Mouse (Mus musculus): ENCODE measurements around the gene Ccs. TPM values are rescaled to one million over a fixed set of nuclear protein-coding genes. Genes with fewer than 3 reads are reported as not detected.
A peak's percentile ranks its signal among the peaks of the same experiment; 100 is the strongest.
"Not testable (repeated sequence)": the region's sequence is repeated elsewhere in the genome, so short reads cannot be mapped to it uniquely, and the experiment has no call there.

The Ccs gene
- 34.6 and 37.9 TPM in 2 replicates for polyA plus RNA-seq (2016; fragmentation: Nextera tagmentation; extraction: Ambion mirVana)

DNA sequence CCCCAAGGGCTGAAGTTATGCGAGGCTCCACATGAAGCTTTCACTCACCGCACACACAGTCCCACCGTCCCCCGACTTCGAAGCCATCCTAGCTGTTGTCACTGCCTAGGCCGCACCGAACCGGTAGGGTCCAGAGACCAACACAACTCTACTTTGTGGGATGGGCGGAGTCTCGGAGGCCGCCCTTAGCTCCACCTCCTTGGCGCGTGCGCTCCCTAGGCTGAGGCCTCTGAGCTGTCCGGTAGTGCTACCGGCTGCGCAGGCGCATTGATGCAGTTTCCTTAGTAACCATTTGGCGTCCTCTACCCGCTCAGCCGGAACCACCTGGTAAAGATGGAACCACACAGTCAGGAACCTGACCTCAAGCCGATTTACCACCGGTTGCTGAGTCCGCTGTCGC is at the start of gene Ccs, which contains the start of gene Ccdc87:
Gene Ccs (minus strand): TSS at position 184 of the 400 bp plus-strand sequence.
Gene Ccdc87 (plus strand): TSS at position 218 of the 400 bp plus-strand sequence.
- H3K27me3 ChIP-seq = peaks cover 36% of the 10 kb centered on the region
- no peaks in the 10 kb centered on the region for H3K36me3 ChIP-seq (replicated peaks)
- ATAC-seq (ENCODE audit: low FRiP score) = peak; percentile 99
- peak within 1 kb of the TSS; percentile 82 for H3K4me2 ChIP-seq
- peaks cover 18% of the 10 kb centered on the region for H3K4me1 ChIP-seq
- under 1% methylated on average over 25 of the region's 25 CpGs for WGBS
- H3K27ac ChIP-seq = no peak within 1 kb of the TSS
- no peaks in the 10 kb centered on the region for H3K9me3 ChIP-seq
- H3K4me3 ChIP-seq (replicated peaks) = peak within 1 kb of the TSS; percentile 60
- peak within 1 kb of the TSS; percentile 69 for H3K9ac ChIP-seq

DNA sequence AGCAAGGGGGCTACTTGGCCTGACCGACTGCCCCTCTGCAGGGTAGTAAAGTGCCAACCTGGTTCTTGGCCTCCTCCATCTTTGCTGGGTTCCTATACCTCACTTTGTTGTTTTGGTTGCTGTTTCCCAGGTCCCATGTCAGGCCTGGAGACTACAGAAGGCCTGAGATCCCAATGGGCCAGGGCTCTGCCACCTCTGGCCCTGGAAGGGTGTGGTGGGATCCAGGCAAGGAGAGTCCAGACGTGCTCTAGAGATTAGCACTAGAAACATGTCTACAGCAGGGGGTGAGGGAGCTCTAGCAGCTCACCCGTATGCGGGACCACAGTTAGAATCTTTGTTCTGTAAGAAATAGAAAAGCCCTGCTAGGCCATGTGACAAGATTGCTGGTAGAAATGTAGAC is 44.8 kb upstream of the Ccs start:
- Histone ChIP-seq H3K4me1 (peaks cover 12% of the 10 kb centered on the region), H3K27me3 (no peaks in the 10 kb centered on the region), H3K9me3 (no peaks in the 10 kb centered on the region), H3K27ac (no peak overlapping the region), H3K4me3 (replicated peaks) (no peak overlapping the region), H3K36me3 (replicated peaks) (no peaks in the 10 kb centered on the region), H3K4me2 (no peak overlapping the region), H3K9ac (no peak overlapping the region)
- WGBS = 82% methylated on average over 4 of the region's 4 CpGs
- no peak for ATAC-seq (ENCODE audit: low FRiP score)

DNA sequence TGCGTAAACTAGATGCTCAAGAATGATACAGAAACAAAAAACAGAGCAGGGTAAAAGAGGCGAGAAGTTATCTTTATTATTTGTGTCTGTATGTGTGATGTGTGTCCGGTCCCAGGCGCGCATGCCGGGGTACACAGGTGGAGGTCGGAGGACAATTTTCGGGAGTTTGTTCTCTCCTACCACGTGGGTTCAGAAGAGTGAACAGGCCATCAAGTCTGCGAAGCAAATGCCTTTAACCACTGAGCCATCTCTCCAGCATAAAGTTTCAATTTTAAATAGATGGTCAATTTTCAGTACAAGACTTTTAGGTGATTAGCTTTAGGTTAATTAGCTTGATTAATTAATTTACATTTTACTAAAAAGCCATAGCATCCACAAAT is 40.2 kb upstream of the Ccs start:
- Histone ChIP-seq H3K27ac (no peak overlapping the region), H3K4me3 (replicated peaks) (peak overlapping the region; percentile 95), H3K27me3 (peaks cover 12% of the 10 kb centered on the region), H3K4me1 (peaks cover 22% of the 10 kb centered on the region), H3K9me3 (no peaks in the 10 kb centered on the region), H3K4me2 (peak overlapping the region; percentile 98), H3K36me3 (replicated peaks) (no peaks in the 10 kb centered on the region), H3K9ac (peak overlapping the region; percentile 85)
- 68% methylated on average over 10 of the region's 10 CpGs for WGBS
- no peak for ATAC-seq (ENCODE audit: low FRiP score)

DNA sequence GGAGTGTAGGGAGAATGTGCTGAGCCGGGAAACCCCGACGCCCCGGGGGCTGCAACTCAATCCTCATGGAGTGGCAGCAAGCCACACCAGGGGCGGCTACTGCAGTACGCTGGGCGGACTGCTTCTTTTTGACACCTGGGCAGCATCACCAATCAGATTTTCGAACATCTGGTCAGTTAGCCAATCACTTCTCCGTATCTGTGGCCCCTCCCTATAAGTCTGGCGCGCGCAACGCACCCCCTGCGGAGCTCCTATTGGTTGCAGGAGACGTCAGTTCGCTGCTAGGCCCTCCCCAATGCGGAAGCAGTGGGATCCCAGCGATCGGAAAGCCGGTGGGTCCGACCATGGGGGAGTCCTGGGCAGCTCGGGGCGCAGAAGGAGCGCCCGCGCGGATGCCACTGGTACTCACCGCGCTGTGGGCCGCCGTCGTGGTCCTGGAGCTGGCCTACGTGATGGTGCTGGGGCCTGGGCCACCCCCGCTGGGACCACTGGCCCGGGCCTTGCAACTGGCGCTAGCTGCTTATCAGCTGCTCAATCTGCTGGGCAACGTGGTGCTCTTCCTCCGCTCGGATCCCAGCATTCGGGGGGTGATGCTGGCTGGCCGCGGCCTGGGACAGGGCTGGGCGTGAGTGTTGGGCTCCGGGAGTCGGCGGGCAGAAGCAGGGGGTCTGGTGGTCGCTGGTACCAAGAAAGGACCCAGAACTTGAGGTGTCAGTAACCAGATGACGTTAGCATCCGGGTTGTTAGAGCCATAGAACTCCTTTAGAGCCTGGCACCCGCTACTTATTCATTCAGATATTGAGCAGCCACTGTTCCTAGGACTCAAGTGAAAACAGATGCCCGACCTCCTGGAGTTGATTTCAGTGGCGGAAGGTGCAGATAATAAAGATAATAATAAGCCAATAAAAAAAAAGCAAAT is 39.5 kb upstream of the Ccs start, which contains the start of gene Zdhhc24:
Gene Zdhhc24 (plus strand): TSS at position 264 of the 919 bp plus-strand sequence.
- peak; percentile 98 for ATAC-seq (ENCODE audit: low FRiP score)

DNA sequence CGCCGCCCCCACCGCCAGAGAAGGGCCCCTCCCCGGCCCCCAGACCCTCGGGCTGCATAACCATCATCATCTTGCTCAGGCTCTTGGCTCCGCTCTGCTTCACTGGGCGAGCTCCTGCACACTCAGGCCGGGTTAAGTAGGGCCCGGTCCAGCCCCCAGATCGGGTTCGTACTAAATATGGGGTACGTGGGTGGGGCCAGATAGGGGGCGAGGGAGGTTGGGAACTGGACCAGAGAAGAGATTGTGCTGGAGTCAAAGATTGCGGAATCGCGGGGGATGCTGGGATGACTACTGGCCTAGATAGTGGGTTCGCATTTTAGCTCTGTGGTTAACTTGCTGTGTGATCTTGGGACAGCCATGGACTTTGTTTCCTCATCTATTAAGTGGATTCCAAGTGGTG is 38.7 kb upstream of the Ccs start, which contains the start of gene Actn3:
Gene Actn3 (minus strand): TSS at position 125 of the 400 bp plus-strand sequence.
- Histone ChIP-seq H3K27me3 (peaks cover 12% of the 10 kb centered on the region), H3K9ac (peak within 1 kb of the TSS; percentile 85), H3K27ac (peak within 1 kb of the TSS; percentile 63; the same call in 1 of the 2 replicates), H3K4me2 (peak within 1 kb of the TSS; percentile 98), H3K9me3 (no peaks in the 10 kb centered on the region), H3K36me3 (replicated peaks) (no peaks in the 10 kb centered on the region), H3K4me1 (peaks cover 22% of the 10 kb centered on the region), H3K4me3 (replicated peaks) (peak within 1 kb of the TSS; percentile 95)
- WGBS = 4% methylated on average over 17 of the region's 17 CpGs
- no peak for ATAC-seq (ENCODE audit: low FRiP score)

More for the DNA sequence above, 39.5 kb upstream of the Ccs start, which contains the start of gene Zdhhc24:
- Histone ChIP-seq H3K9me3 (no peaks in the 10 kb centered on the region), H3K9ac (peak within 1 kb of the TSS; percentile 85), H3K36me3 (replicated peaks) (no peaks in the 10 kb centered on the region), H3K4me1 (peaks cover 22% of the 10 kb centered on the region), H3K4me2 (peak within 1 kb of the TSS; percentile 98), H3K27me3 (peaks cover 12% of the 10 kb centered on the region), H3K4me3 (replicated peaks) (peak within 1 kb of the TSS; percentile 95), H3K27ac (peak within 1 kb of the TSS; percentile 63; the same call in 1 of the 2 replicates)
- 2% methylated on average over 52 of the region's 52 CpGs for whole genome bisulfite sequencing

DNA sequence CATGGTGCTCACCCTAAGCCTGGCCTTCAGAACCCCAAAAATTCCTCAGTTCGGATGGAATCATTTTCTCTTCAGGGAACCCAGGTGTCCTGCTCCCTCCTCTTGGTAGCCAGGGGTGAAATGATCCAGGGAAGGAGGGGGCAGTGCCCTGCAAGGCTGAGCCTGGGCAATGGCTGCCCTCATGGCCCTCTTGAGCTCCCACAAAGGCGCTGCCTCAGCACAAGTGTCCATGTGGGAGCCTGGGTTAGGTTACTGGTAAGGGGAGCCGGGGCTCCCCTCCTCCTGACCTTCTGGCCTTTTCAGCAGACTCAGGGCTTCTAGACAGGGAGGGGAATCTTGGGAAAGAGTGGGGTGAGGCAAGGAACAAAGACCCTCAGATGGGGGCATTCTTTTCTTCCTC is 37.6 kb upstream of the Ccs start:
- ATAC-seq (ENCODE audit: low FRiP score) = no peak
- Histone ChIP-seq H3K4me2 (no peak overlapping the region), H3K4me1 (peaks cover 22% of the 10 kb centered on the region), H3K27ac (no peak overlapping the region), H3K27me3 (peaks cover 12% of the 10 kb centered on the region), H3K4me3 (replicated peaks) (no peak overlapping the region), H3K36me3 (replicated peaks) (no peaks in the 10 kb centered on the region), H3K9me3 (no peaks in the 10 kb centered on the region), H3K9ac (no peak overlapping the region)
- WGBS = 61% methylated on average over 3 of the region's 3 CpGs

DNA sequence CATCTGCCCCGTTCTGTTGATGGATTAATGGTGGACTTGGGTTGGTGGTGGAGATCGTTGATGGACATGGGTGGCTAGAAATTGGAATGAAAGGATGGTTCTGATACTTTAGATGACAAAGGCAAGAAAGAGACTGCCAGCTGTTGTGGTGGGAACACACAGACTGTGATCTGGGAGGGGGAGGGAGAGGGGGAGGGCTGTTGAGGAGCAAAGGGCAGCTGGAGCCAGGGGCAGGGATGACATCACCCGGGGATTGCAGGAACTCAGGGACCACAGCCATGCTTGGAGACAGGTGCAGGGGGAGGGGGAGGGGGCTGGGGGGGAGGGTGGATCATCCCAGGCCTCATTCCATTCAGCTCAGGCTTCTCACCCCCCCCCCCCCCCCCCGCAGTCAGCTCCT is 37.1 kb upstream of the Ccs start:
- H3K27ac ChIP-seq = no peak overlapping the region
- H3K4me1 ChIP-seq = peaks cover 22% of the 10 kb centered on the region
- no peaks in the 10 kb centered on the region for H3K36me3 ChIP-seq (replicated peaks)
- no peak overlapping the region for H3K4me3 ChIP-seq (replicated peaks)
- H3K27me3 ChIP-seq = peaks cover 12% of the 10 kb centered on the region
- 70% methylated on average over 3 of the region's 4 CpGs for WGBS
- no peak overlapping the region for H3K9ac ChIP-seq
- no peak overlapping the region for H3K4me2 ChIP-seq
- no peak for ATAC-seq (ENCODE audit: low FRiP score)
- no peaks in the 10 kb centered on the region for H3K9me3 ChIP-seq

DNA sequence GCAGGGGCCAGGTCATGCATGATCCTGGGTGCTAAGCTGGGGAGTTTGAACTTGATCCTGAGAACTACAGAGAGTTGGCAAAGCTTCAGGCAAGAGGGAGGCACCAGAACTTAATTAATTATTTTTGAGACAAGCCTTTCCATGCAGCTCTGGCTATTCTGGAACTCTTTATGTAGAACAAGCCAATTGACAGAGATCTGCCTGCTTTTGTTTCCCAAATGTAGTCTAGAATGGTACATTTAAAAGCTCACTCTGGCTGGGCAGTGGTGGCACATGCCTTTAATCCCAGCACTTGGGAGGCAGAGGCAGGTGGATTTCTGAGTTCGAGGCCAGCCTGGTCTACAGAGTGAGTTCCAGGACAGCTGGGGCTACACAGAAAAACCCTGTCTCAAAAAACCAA is 35.5 kb upstream of the Ccs start:
- ATAC-seq (ENCODE audit: low FRiP score); H3K27ac ChIP-seq; H3K9me3 ChIP-seq; H3K4me3 ChIP-seq (replicated peaks); H3K4me2 ChIP-seq; H3K36me3 ChIP-seq (replicated peaks); H3K9ac ChIP-seq: not testable (repeated sequence)
- H3K27me3 ChIP-seq = peaks cover 12% of the 10 kb centered on the region
- H3K4me1 ChIP-seq = peaks cover 15% of the 10 kb centered on the region
- 89% methylated on average over 1 of the region's 1 CpGs for WGBS

DNA sequence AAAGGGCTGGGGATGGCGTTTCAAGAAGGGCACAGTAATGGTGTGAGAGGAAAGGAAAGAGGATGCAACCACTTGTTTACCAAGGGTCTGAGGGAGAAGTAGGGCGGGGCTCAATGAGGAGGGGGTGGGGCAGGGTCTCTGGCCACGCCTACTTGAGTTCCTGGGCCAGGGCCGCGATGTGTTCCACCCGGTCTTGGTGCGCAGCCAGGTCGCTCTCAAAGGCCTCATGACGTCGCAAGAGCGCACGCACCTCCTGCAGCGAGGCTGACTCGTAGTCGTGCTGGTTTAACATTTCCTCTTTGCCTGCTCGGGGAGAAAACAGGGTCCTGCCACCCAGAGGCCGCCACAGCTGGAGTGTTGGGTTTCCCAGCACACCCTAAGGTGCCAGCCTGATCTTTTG is 26.0 kb upstream of the Ccs start:
- Histone ChIP-seq H3K4me2 (peak overlapping the region; percentile 25; the same call in 1 of the 2 replicates), H3K4me3 (replicated peaks) (no peak overlapping the region), H3K9ac (no peak overlapping the region), H3K27ac (no peak overlapping the region), H3K27me3 (peaks cover 21% of the 10 kb centered on the region; the same call in 1 of the 2 replicates), H3K36me3 (replicated peaks) (no peaks in the 10 kb centered on the region; the same call in 1 of the 2 replicates), H3K4me1 (peaks cover 5% of the 10 kb centered on the region; the same call in 1 of the 2 replicates), H3K9me3 (no peaks in the 10 kb centered on the region)
- WGBS = 11% methylated on average over 17 of the region's 17 CpGs
- ATAC-seq (ENCODE audit: low FRiP score) = no peak

DNA sequence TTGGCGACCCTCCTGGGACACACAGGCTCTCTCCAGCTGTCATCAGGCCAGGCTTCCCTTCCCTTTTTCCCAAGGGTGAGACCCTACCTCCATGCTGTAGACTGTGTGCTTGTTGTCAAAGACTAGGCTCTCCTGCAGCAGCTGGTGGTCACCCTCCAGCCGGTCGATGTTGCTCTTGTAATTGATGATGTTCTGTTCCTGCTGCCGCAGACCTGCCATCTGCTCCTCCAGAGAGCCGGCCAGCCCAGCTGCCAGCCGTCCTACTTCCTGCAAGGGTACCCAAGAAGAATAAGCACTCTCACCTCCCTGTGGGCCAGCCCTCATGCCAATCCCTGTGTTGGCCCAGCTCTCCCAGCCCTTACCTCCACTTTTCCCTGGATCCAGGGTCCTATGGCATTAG is 23.9 kb upstream of the Ccs start:
- 91% methylated on average over 6 of the region's 6 CpGs for WGBS

DNA sequence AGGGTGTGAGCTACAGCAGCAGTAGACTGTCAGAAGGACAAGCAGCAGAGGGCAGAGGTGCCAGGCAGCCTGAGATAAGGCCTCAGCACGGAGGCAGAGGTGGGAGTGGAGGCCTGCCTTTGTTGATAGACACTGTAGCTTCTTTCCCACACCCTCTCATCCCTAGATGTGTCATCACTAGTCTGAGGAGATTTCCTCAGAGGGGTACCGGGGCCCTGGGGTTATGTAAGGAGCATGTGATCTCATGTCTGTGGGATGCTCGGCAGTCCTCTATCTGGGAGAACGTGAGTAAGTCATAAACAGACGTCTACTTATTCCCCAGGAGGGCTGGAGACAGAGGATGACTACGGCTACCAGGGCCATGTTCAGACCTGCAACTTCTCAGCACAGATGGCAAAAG is 19.9 kb upstream of the Ccs start:
- H3K9ac ChIP-seq = no peak overlapping the region
- peaks cover 15% of the 10 kb centered on the region for H3K4me1 ChIP-seq
- peaks cover 15% of the 10 kb centered on the region for H3K27me3 ChIP-seq
- ATAC-seq (ENCODE audit: low FRiP score) = no peak
- H3K27ac ChIP-seq = no peak overlapping the region
- no peak overlapping the region for H3K4me3 ChIP-seq (replicated peaks)
- H3K36me3 ChIP-seq (replicated peaks) = no peaks in the 10 kb centered on the region; the same call in 1 of the 2 replicates
- WGBS = 77% methylated on average over 6 of the region's 6 CpGs
- no peaks in the 10 kb centered on the region for H3K9me3 ChIP-seq
- H3K4me2 ChIP-seq = no peak overlapping the region

More for the DNA sequence above, 23.9 kb upstream of the Ccs start:
- Histone ChIP-seq H3K4me1 (peaks cover 5% of the 10 kb centered on the region; the same call in 1 of the 2 replicates), H3K4me2 (no peak overlapping the region), H3K9me3 (no peaks in the 10 kb centered on the region), H3K4me3 (replicated peaks) (no peak overlapping the region), H3K36me3 (replicated peaks) (no peaks in the 10 kb centered on the region; the same call in 1 of the 2 replicates), H3K27ac (no peak overlapping the region), H3K27me3 (peaks cover 21% of the 10 kb centered on the region; the same call in 1 of the 2 replicates), H3K9ac (no peak overlapping the region)
- no peak for ATAC-seq (ENCODE audit: low FRiP score)

DNA sequence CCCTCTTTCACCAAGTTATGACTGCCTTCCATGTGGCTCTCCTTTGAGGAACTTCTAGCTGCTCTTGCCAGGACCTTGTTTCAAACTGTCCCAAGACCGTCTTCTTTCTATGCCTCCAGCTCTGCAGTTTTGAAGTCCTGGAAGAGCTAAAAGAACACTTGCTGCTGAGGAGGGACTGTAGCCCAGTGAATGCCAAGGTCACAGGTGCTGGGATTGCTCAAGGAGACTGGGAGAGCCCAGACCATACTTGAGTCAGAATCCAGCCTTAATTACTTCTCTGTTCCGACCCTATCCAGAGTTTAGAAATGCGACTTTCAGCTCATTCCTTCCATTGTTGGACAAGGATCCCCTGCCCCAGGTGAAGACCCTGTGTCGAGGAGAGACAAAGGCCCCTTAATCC is 16.8 kb upstream of the Ccs start:
- peak overlapping the region; percentile 99 for H3K4me2 ChIP-seq
- no peak overlapping the region for H3K4me3 ChIP-seq (replicated peaks)
- H3K9ac ChIP-seq = no peak overlapping the region
- 48% methylated on average over 4 of the region's 4 CpGs for WGBS
- no peaks in the 10 kb centered on the region for H3K9me3 ChIP-seq
- ATAC-seq (ENCODE audit: low FRiP score) = no peak
- H3K27ac ChIP-seq = no peak overlapping the region
- H3K4me1 ChIP-seq = peaks cover 15% of the 10 kb centered on the region
- H3K27me3 ChIP-seq = peaks cover 12% of the 10 kb centered on the region; the same call in 1 of the 2 replicates
- no peaks in the 10 kb centered on the region; the same call in 1 of the 2 replicates for H3K36me3 ChIP-seq (replicated peaks)

Data from forebrain, embryonic 12.5 days (tissue).